Mouse (Mus musculus) thymus, adult 18-20 months (tissue): Measurements from ENCODE around the gene Tmem178b.

Experiments used
- DNase-seq, 2 experiments: peaks; one replicate each; pipeline ENCODE4 v3.0.0; 2022; ENCODE audit warnings: mixed read lengths in 2 of 2

The Tmem178b gene

GRCm38 (mm10) chr6:40200661-40201060, 327.6 kb downstream of the Tmem178b start:
- DNase-seq = no peak

- DNase-seq = no peak
Observed at GRCm38 (mm10) chr6:40202602-40203001, 329.5 kb downstream of the Tmem178b start.

GRCm38 (mm10) chr6:40205380-40205779, 332.3 kb downstream of the Tmem178b start:
- no peak for DNase-seq

- no peak for DNase-seq
Observed at GRCm38 (mm10) chr6:40208014-40208413, 334.9 kb downstream of the Tmem178b start.

GRCm38 (mm10) chr6:40209172-40209571, 336.1 kb downstream of the Tmem178b start:
- DNase-seq = no peak

- DNase-seq = no peak
Observed at GRCm38 (mm10) chr6:40217154-40217553, 344.1 kb downstream of the Tmem178b start.

GRCm38 (mm10) chr6:40217651-40218050, 344.6 kb downstream of the Tmem178b start:
- no peak for DNase-seq

GRCm38 (mm10) chr6:40220634-40221120, 347.6 kb downstream of the Tmem178b start:
- no peak for DNase-seq

- DNase-seq = no peak
Observed at GRCm38 (mm10) chr6:40225585-40226280, 352.7 kb downstream of the Tmem178b start.

- no peak for DNase-seq
Observed at GRCm38 (mm10) chr6:40228981-40229380, 355.9 kb downstream of the Tmem178b start.

GRCm38 (mm10) chr6:40229985-40230384, 356.9 kb downstream of the Tmem178b start:
- DNase-seq = no peak

GRCm38 (mm10) chr6:40234066-40234465, 361.0 kb downstream of the Tmem178b start:
- DNase-seq = no peak

GRCm38 (mm10) chr6:40235793-40236470, 362.9 kb downstream of the Tmem178b start:
- peak; percentile 9 to 15 for DNase-seq

GRCm38 (mm10) chr6:40236841-40237765, 364.0 kb downstream of the Tmem178b start:
- peak in 1 of 2 experiments; percentile 10 for DNase-seq

- DNase-seq = no peak
Observed at GRCm38 (mm10) chr6:40238857-40239256, 365.8 kb downstream of the Tmem178b start.

GRCm38 (mm10) chr6:40240671-40241070, 367.6 kb downstream of the Tmem178b start:
- no peak for DNase-seq

GRCm38 (mm10) chr6:40247398-40247946, 374.4 kb downstream of the Tmem178b start:
- no peak for DNase-seq

- no peak for DNase-seq
Observed at GRCm38 (mm10) chr6:40249939-40250338, 376.9 kb downstream of the Tmem178b start.

GRCm38 (mm10) chr6:40263687-40264086, 390.6 kb downstream of the Tmem178b start:
- DNase-seq = no peak

- no peak for DNase-seq
Observed at GRCm38 (mm10) chr6:40300707-40301106, 427.6 kb downstream of the Tmem178b start.

GRCm38 (mm10) chr6:40303379-40303778, 430.3 kb downstream of the Tmem178b start:
- no peak for DNase-seq
